Mouse (Mus musculus) E14TG2a.4 (cell line): ENCODE measurements at regions not wholly inside any gene's neighbourhood (a gene's known extent, or its start where the extent isn't known, plus 50 kb on each side); places are given as distances from the start of the nearest gene placed in this dataset.

Source experiments
- H3K27me3 ChIP-seq: 2 replicates; pipeline ENCODE4 v1.6.1; 2014; ENCODE audit warnings: low read length, control low read depth; ENCODE audit not compliant: insufficient read depth
- H3K36me3 ChIP-seq: 2 replicates; pipeline ENCODE4 v1.6.1; 2014; ENCODE audit warnings: low read length, control low read depth; ENCODE audit not compliant: insufficient read depth
- H3K4me1 ChIP-seq: replicated peaks from 2 replicates; pipeline ENCODE4 v1.6.1; 2014; ENCODE audit warnings: low read depth, low read length, control low read depth
- H3K4me3 ChIP-seq: replicated peaks from 2 replicates; pipeline ENCODE4 v1.5.1; 2014; ENCODE audit warnings: mild to moderate bottlenecking, low read length
- H3K9me3 ChIP-seq: 2 replicates; pipeline ENCODE4 v1.6.1; 2014; ENCODE audit warnings: low read length, control low read depth
- CTCF ChIP-seq: conservative IDR thresholded peaks from 2 replicates; pipeline ENCODE4 v1.5.1; 2014; ENCODE audit warnings: low read length
- NANOG ChIP-seq: IDR thresholded peaks from 2 replicates; pipeline ENCODE4 v1.6.1; 2014; ENCODE audit warnings: borderline replicate concordance, low read length, mixed read lengths
- POU5F1 ChIP-seq: IDR thresholded peaks from 2 replicates; pipeline ENCODE4 v1.6.1; 2014; ENCODE audit warnings: low read length, borderline replicate concordance

DNA sequence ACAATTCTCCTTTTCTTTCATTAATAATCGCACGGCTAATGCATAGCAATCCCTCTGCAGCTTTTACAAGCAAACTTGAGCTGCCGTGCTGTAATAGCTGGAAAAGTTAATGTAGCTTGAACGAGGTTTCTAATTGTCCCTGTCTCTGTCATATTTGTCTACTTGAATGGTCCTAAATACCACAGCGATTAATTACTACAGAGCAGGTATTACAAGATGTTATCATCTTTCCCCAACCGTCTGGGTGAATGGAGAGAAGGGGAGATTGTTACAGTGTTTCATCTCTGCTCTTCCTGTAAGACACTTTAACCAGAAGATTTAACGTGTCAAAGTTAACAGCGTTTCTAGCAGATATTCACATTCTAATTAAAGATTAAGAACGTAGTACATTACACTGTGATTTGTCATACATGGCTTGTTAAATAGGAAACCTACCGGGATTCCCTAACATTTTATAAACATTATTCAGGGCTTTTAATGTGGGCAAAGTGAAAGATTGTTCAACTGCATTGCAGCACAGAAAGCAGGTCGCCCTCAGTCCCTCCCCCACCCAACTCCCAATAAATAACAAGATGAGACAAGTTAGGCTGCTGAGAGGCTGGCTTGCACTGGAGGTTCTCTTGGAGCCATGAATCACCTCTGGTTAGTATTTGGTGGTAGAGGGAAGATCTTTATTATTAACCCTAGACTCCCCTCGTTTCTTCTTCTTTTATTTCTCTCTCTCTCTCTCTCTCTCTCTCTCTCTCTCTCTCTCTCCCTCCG, 436.2 kb upstream of the Pou3f3 start:
- TF ChIP-seq NANOG = no peak
- TF ChIP-seq POU5F1 = no peak
- TF ChIP-seq CTCF = no peak
- Histone ChIP-seq H3K4me3 (no peak overlapping the region), H3K4me1 (peaks cover 6% of the 10 kb centered on the region; the same call in 1 of the 2 replicates), H3K27me3 (no peaks in the 10 kb centered on the region), H3K36me3 (no peaks in the 10 kb centered on the region), H3K9me3 (no peaks in the 10 kb centered on the region)

DNA sequence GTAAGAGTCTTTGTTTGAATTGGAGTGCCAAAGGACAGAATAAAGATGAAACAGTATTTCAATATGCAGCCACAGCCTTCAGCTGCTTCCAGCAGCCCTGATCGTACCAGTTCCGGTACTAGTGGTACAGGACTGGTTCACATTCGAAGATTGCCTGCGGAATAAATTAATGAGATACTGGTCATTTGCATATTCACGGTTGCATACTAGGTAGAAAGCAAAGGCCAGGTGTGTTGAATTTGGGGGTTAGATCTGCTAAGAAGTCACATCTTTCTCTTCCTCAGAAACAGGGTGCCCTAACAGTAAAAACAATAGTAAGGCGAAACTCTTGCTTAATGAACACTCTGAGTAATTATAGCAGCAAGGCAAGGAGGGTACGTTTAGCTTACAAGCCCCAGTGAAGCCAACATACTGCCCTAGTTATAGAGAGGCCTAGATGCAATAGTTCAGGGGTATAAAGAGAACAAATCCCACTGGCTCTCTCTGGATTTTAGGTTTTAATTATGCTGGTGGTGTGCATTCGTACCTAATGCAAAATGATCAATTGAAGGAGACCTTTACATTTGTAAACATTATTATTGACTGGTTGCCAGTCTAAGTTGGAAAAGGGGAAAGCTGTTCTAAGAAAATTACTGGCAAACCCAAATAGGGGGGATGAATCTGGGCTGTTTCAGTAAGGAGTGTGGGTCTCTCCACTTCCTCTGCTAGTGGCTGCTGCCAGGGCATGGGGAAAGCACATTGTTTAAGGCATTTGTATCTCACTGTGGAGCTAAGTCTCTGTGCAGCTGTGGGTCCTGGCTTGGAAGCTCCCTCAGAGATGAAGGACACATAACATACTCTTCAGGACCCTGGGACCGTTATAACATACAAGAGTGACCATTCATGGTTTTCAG, 435.3 kb upstream of the Pou3f3 start:
- H3K4me3 ChIP-seq = no peak overlapping the region
- no peaks in the 10 kb centered on the region for H3K9me3 ChIP-seq
- no peaks in the 10 kb centered on the region for H3K36me3 ChIP-seq

DNA sequence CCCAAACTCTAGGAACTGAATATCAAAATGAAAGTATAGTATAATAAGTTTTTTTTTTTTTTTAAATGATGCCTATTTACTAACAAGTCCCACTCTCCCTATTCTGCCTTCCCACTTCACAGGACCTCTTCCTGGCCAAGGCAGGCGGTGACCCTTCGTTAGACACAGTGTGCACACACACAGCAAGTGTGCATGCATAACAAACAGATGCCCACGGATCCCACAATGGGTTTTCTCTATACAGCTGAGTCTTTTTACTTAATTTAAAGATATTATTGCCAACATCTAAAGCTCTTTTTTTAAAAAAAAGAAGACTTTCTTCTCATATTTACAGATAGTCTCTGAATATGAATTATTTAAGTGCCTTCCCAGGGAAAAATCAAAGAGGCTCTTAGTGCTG, 434.5 kb upstream of the Pou3f3 start:
- no peaks in the 10 kb centered on the region for H3K9me3 ChIP-seq
- no peaks in the 10 kb centered on the region for H3K36me3 ChIP-seq
- peaks cover 6% of the 10 kb centered on the region; the same call in 1 of the 2 replicates for H3K4me1 ChIP-seq
- TF ChIP-seq NANOG (no peak), CTCF (no peak), POU5F1 (no peak)
- no peak overlapping the region for H3K4me3 ChIP-seq
- no peaks in the 10 kb centered on the region for H3K27me3 ChIP-seq

More for the DNA sequence above, 435.3 kb upstream of the Pou3f3 start:
- H3K27me3 ChIP-seq = no peaks in the 10 kb centered on the region
- peaks cover 6% of the 10 kb centered on the region; the same call in 1 of the 2 replicates for H3K4me1 ChIP-seq
- TF ChIP-seq POU5F1 = no peak
- TF ChIP-seq CTCF = no peak
- no peak for TF ChIP-seq NANOG

DNA sequence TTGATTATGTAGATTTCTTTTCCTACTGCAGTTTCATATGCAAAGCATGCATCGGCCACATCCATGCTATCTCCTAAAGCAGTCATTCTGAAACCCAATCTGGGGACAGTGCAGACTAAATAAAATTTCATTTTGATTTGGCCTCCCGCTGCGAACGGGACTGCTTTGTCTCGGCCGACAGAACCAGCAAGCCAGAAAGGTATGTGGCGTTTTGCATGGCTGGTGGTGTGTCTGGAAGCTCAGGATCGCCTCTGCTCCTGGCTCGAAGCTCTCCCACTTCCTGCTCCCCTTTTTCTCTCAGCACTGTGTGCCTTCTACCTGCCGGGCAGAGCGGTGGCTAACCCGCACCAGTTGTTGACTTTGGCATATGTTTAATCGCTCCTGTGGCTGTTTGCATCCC, 433.8 kb upstream of the Pou3f3 start:
- Histone ChIP-seq H3K4me3 (no peak overlapping the region), H3K4me1 (peaks cover 6% of the 10 kb centered on the region; the same call in 1 of the 2 replicates), H3K27me3 (no peaks in the 10 kb centered on the region), H3K9me3 (no peaks in the 10 kb centered on the region), H3K36me3 (no peaks in the 10 kb centered on the region)
- TF ChIP-seq POU5F1 (no peak), CTCF (no peak), NANOG (no peak)

DNA sequence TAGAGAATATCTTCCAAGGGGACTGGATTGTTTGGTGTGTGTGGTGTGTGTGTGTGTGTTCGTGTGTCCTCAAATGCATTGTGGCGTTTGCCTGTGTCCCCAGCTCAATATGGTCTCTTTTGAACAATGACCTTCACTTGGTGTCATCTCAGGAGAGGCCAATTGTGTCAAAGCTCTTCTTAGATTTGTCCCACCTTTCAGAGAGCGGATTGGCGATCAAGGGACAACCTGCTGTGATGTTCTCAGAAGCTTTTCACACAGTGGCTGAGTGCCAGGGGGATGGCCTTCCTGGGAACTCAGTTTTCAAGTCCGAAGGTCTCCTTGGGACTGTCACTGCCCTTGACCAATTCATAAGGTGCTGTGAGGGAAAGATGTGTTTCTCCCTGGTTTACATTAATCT, 433.0 kb upstream of the Pou3f3 start:
- H3K4me3 ChIP-seq = no peak overlapping the region
- H3K27me3 ChIP-seq = no peaks in the 10 kb centered on the region
- no peaks in the 10 kb centered on the region for H3K36me3 ChIP-seq
- no peak for TF ChIP-seq CTCF
- no peak for TF ChIP-seq POU5F1
- TF ChIP-seq NANOG = no peak
- peaks cover 6% of the 10 kb centered on the region; the same call in 1 of the 2 replicates for H3K4me1 ChIP-seq
- H3K9me3 ChIP-seq = no peaks in the 10 kb centered on the region

DNA sequence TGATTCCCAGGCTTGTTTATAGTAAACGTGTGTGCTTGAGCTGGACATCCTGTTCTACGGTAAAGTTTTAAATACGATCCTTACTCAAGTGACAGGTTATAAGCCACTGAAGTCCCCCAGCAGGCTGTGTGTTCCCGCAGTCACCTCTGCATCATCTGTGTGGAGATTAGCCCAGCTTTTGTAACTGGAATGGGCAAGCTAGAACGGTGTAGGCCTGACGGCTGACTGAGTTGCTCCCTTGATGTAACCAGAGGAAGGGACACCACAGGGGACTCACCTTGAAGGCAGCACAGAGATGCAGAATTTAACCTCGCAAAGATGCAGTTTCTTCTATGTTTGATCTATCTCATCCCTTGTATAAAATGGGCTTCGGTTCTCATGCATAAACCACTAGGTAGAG, 418.4 kb upstream of the Pou3f3 start:
- H3K9me3 ChIP-seq = peaks cover 11% of the 10 kb centered on the region

DNA sequence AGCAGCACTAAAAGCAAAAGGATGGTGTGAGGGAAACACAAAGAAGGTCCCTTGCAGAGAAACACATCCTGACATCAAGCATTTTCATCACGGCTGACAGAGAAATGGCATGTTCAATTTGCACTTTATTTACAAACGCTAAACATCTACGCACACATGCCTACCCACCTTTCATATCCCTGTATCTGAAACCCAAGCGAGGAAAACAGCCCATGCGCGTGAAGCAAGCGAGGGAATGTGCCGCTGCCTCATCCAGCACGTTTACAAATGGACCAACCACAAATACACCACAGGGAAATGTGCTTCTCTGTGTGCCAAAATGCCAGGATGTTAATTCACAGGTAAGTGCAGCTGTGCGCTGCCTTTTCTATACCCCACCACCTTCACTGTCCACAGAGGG, 399.7 kb upstream of the Pou3f3 start:
- Histone ChIP-seq H3K9me3 (peaks cover 3% of the 10 kb centered on the region; the same call in 1 of the 2 replicates), H3K4me1 (no peaks in the 10 kb centered on the region), H3K4me3 (no peak overlapping the region), H3K36me3 (no peaks in the 10 kb centered on the region), H3K27me3 (no peaks in the 10 kb centered on the region)
- no peak for TF ChIP-seq NANOG
- TF ChIP-seq CTCF = no peak
- TF ChIP-seq POU5F1 = no peak

More for the DNA sequence above, 418.4 kb upstream of the Pou3f3 start:
- H3K4me1 ChIP-seq = no peaks in the 10 kb centered on the region
- H3K36me3 ChIP-seq = no peaks in the 10 kb centered on the region
- no peak overlapping the region for H3K4me3 ChIP-seq
- H3K27me3 ChIP-seq = no peaks in the 10 kb centered on the region
- TF ChIP-seq NANOG = no peak
- TF ChIP-seq CTCF = no peak
- no peak for TF ChIP-seq POU5F1

DNA sequence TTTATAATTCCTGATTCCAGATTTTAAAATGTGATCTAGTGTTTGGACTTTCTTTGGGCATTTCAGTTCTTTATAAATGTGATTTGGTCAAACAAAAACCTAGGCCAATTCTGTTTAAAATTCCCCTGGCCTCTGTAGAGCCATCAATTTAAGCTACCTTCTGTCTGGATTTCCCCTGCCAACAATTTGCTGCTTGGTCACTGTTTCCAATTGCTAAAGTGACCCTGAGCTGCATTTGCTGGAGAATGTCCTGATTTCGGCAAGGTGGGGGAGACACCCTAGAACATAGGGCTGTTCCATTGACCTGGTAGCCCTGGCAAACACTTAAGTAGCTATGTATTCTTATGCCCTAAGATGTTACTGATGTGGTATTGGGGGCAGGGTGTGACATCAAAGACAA, 386.3 kb upstream of the Pou3f3 start:
- Histone ChIP-seq H3K36me3 (no peaks in the 10 kb centered on the region), H3K9me3 (no peaks in the 10 kb centered on the region), H3K4me3 (no peak overlapping the region), H3K27me3 (no peaks in the 10 kb centered on the region), H3K4me1 (no peaks in the 10 kb centered on the region)
- TF ChIP-seq POU5F1 (no peak), NANOG (no peak), CTCF (no peak)
